Mouse (Mus musculus) spleen, adult 18-20 months (tissue): Measurements from ENCODE around the gene Slc36a3.

Experiments used
- DNase-seq, 2 experiments: peaks; one replicate each; pipeline ENCODE4 v3.0.0; 2022; ENCODE audit warnings: mixed read lengths in 2 of 2

The Slc36a3 gene

GRCm38 (mm10) chr11:55151608-55152007, at the start of gene Slc36a3:
Gene Slc36a3, minus strand, starts transcription at chr11:55151708.
- no peak for DNase-seq

- DNase-seq = no peak
Observed at GRCm38 (mm10) chr11:55197740-55198510, 46.4 kb upstream of the Slc36a3 start.

DNA sequence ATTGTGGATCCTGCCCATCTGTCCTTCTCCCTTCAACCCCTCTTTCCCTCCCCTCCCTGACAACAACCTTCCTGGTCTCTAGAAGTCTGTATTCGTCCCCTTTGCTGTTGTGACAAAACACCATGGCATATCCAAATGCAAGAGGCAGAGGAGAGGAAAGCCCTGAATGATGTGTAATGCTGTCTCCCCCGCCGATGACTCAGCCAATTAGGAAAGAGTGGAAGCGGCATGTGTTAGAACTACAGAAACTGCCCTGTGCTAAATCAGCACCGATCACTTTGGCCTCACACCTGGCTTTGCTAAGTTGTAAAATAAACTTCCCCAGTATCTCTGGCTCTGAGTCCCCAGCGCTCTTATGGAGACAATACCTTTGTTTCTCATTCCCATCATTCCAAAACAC, 45.6 kb upstream of the Slc36a3 start:
- DNase-seq = no peak

GRCm38 (mm10) chr11:55190216-55190615, 38.7 kb upstream of the Slc36a3 start:
- DNase-seq = no peak

- no peak for DNase-seq
Observed at GRCm38 (mm10) chr11:55187777-55188176, 36.3 kb upstream of the Slc36a3 start.

DNA sequence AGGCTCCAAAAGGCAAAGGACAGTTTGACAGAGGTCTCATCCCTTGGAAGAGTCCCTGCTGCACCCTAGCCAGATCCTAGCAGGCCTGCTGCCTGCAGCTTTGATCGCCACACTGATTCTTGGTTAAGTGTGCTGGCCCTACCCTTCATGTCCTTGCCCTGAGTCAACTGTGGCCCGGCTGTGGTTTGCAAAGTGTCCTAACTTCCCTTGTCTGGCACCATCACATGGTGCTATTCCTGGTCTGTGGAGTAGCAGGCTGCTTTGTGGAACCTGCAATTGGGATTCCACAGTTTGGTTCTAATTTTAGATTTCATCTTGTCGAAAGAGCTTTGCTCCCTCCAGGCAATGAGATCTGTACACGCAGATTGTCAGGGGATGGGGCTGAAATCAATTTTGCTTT, 35.8 kb upstream of the Slc36a3 start:
- no peak for DNase-seq

GRCm38 (mm10) chr11:55184733-55185291, 33.3 kb upstream of the Slc36a3 start, which contains the start of gene Slc36a2:
Gene Slc36a2, minus strand, starts transcription at chr11:55185077.
- no peak for DNase-seq

- DNase-seq = no peak
Observed at GRCm38 (mm10) chr11:55184246-55184645, 32.7 kb upstream of the Slc36a3 start.

DNA sequence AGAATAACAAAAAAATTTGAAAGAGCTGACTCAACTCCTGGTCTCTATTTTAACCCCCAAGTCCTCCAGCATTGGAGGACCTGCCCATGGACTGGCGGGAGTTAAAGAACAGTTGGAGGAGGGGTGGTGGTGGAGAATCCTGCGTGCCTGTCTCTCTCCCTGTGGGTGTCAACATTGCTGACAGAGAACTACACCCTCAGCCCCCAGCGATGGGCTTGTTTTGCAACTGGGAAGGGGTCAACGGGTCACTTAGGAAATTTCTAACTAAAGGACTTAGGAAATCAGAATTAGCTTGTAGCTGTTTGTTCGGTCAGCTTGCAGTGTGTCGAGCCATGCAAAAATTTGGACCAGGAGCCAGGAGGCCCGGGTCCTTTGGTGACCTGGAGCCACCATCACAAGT, 31.6 kb upstream of the Slc36a3 start:
- no peak for DNase-seq

DNA sequence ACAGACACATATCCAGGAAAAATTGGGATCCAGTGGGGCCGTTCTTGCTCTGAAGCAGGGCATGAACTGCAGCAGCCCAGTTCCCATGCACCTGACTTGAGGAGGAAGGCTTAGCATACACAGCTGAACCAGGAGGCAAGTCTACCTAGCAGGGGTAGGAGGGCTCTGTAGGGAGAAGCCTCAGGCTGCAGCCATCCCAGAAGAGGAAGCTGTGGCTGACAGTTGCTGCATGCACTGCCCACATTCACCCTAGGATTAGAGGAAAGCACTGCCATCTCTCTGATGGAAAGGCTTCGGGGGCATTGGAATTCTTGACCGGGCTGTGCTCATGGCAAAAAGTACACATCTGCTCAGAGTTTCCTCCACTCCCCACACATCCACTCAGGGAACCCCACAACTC, 28.3 kb upstream of the Slc36a3 start:
- no peak for DNase-seq

DNA sequence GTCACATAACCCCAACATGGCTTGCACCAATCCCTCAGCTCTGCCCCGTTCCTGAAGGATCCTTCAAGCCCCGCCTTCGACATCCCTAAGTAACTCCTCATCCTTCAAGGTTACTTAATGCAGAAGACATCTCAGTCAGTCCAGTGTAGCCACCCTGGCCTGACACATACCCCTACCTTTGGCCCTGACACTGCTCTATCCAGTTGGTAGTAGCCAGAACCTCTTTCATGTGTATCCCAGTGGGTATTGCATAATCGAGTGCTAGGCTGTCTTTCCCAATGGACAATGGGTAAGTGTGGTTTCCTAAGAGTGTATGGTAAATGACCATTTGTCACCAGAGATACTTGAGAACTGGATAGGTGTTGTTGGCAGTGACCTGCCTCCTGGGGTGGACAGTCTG, 27.3 kb upstream of the Slc36a3 start:
- no peak for DNase-seq

- no peak for DNase-seq
Observed at GRCm38 (mm10) chr11:55170501-55170900, 19.0 kb upstream of the Slc36a3 start.

GRCm38 (mm10) chr11:55168914-55169313, 17.4 kb upstream of the Slc36a3 start:
- DNase-seq = no peak

DNA sequence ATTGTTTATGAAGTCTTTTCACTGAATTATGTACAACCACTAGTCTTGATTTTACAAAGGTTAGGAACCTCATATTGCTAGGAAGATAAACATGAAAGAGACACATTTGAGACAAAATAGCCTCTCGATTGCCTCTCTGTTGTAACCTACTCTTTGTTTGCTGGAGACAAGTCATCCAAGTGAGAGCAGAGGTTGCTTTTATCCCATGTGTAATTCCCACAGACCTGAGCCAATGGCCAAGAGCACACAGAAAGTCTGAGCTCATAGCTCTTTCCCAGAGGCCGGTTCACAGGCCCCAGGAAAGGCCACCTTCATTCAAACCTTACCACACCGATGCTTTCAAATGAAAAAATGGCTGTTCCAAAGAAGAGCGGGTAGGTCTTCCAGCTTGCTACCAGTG, 17.0 kb upstream of the Slc36a3 start:
- no peak for DNase-seq

DNA sequence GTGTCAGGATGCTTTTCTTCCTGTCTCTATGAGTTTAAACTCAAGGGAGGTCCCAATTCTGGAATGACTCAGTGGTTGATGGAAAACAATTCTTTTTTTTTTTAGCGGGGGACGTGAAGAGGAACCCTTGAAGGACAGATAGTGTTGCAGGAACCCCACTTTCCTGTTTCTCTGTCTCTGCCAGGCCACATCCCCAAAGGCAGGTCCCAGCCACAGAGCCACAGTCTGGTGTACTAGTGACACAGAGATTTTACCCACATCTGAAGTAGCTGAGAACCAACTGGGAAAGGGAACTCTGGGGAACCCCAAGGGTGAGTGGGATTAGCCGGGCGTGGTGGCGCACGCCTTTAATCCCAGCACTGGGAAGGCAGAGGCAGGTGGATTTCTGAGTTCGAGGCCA, 14.2 kb upstream of the Slc36a3 start:
- DNase-seq = no peak

GRCm38 (mm10) chr11:55164723-55165122, 13.2 kb upstream of the Slc36a3 start:
- peak in 1 of 2 experiments; percentile 48 for DNase-seq

DNA sequence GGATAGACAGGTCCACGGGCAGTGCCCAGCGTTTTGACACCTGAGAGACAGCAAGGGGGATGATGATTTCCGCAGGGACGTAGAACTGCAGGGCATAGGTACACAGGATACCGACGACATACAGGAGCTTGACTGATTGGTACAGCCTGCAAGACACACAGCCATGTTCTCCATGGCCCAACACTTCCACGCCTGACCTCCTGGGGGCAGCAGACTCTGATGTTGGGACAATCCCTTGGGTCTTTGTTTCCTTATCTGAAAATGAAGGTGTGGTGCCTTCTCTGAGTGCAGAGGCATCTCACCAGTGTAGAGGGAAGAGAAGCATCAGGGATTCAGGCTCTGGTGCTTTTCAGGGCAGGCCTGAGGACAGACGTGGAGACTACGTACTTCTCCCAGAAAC, 11.2 kb upstream of the Slc36a3 start:
- peak; percentile 37 to 63 for DNase-seq

GRCm38 (mm10) chr11:55158785-55159359, 7.4 kb upstream of the Slc36a3 start:
- DNase-seq = peak; percentile 77 to 92

DNA sequence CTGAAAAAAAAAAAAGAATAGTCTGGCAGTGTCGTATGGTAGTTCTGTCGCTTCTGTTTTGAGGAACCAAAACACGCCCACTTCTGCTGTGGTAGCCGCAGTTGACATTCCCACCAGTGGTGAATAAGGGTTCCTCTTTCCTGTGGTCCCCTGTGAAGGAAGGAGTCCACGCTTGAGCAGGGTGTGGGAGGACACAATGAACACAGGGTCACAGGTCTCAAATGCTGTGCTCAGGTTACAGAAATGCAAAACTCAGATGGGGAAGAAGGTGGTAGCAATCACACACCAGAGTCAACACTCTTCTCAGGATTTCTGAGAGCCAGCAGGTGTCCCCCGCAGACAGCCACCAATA, 3.5 kb upstream of the Slc36a3 start:
- peak; percentile 42 to 60 for DNase-seq

GRCm38 (mm10) chr11:55154398-55155069, 3.0 kb upstream of the Slc36a3 start:
- DNase-seq = no peak

GRCm38 (mm10) chr11:55148461-55148860, 3.0 kb downstream of the Slc36a3 start:
- DNase-seq = no peak

GRCm38 (mm10) chr11:55147423-55147822, 4.1 kb downstream of the Slc36a3 start:
- no peak for DNase-seq

- DNase-seq = no peak
Observed at GRCm38 (mm10) chr11:55146855-55147254, 4.7 kb downstream of the Slc36a3 start.

DNA sequence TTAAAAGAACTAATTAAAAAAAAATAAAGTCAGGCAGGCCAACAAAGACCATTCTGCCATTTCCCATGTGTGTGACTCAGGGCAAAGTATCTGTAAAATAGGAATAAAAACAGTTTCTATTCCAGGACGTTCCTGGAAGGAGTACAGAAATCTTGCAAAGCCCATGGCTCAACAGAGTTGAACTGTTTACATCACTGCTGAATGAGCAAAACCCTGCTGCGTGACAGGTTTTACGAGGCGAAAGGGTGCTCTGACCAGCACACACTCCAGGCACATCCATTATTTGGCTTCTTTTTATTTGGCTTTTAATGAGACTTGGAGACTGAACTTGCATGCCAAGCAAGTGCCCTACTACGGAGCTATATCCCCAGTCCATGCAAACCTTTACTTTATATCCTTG, 7.5 kb downstream of the Slc36a3 start:
- no peak for DNase-seq
